Mouse (Mus musculus): ENCODE results near the gene Cpne9.
A peak's percentile ranks its signal among the peaks of the same experiment; 100 is the strongest.

DNA sequence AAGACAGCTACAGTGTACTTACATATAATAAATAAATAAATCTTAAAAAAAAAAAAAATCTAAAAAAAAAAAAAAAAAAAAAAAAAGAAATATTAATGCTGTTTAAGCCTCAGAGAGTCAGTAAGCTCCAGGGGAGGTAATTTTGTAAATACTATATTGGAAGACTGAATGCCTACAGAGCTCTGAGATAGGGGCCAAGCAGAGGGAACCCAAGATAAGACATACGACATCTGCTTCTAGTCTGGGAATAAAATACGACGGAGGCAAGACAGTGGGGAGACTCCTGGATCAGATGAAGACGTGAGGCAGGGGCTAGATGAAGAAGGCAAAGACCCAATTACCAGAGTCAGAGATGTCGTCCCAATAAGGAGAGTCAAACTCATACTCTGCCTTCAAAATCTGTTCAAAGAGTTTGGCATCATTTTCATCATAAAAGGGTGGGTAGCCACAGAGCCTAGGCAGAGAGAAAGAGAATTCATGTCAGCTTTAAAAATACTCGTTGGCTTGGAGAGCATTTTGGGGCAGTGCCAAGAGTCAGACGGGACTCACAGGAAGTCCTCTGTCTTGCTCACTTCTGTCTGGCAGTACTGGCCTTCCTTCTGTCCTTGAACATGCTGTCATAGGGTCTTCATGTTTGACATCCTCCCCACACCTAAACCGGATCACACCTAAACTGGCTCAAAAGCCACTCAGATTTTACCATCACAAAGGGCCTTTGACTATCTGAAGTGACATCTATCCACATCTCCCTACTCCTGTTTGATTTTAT is 54.9 kb downstream of the Cpne9 start:
- TF ChIP-seq HCFC1 (IDR thresholded peaks at IDR 0.05; ENCODE audit: borderline replicate concordance, insufficient read depth, low read length), result no peak
- TF ChIP-seq ZNF384 (IDR thresholded peaks at IDR 0.05; ENCODE audit: low read depth, low read length), result peak; percentile 41; the same call in 1 of the 2 replicates
- no peak for TF ChIP-seq MAFK (IDR thresholded peaks at IDR 0.05; ENCODE audit: insufficient read depth, low read depth, low read length)
- no peak for TF ChIP-seq CHD2 (IDR thresholded peaks at IDR 0.05; ENCODE audit: low read depth, low read length)

Measured in ES-E14 (cell line).